Mouse (Mus musculus): Measurements from ENCODE around the gene Hoxb7. TPM values are rescaled to one million over a fixed set of nuclear protein-coding genes. Genes with fewer than 3 reads are reported as not detected.

Hoxb7 gene
- polyA plus RNA-seq, 1 experiment: 0.52 TPM

DNA sequence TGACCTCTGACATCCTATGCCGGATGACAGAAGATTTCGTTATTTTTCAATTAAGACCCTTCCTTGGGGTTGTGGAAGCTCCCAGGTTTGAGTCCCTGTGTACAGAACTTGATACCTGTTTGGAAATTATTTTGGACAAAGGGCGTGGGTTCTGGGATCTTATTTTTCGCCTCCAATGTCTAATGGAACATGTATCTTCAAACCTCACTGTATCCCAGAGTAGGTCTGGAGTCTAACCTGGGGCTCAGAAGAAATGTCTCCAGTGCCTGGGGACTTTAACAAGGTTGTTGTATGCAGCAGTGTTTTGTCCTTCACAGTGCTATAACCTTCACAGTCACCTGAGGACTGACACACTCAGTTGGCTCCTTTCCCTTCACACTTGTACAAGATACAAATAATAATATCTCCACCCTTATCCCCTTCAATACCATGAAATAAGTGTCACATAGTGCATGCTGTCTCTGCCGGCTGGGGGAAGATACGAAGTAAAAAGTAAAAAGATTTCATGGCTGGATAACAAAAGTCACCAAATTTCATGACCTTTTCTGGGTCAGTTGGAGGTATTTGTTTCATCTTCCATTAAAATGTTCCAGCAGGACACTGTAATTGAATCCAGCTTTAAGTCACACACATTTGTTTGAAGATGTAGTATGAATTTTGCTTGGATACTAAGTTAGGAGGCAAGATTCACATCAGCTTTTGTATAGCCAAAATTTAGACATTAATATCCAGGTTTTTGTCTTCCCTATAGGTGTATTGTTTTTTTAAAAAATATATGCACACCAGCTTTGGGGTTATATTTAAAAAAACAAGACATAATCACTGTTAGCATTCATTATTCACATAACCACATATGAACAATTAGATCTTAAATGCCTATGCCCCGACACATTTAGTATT lies 19.2 kb upstream of the Hoxb7 start:
- TF ChIP-seq CTCF (IDR thresholded peaks at IDR 0.05; ENCODE audit: insufficient read depth, low read length) (no peak), POLR2A (IDR thresholded peaks at IDR 0.05; ENCODE audit: borderline replicate concordance, extremely low read depth, low read depth, low read length) (no peak)
- peaks cover 3% of the 10 kb centered on the region; the same call in 1 of the 2 replicates for H3K4me1 ChIP-seq (ENCODE audit: control insufficient read depth, insufficient read depth, low read length)
- no peak for DNase-seq
- H3K4me3 ChIP-seq (replicated peaks; ENCODE audit: extremely low read depth, low read depth, low read length): no peak overlapping the region
- WGBS: 28% methylated on average over 7 of the region's 7 CpGs

DNA sequence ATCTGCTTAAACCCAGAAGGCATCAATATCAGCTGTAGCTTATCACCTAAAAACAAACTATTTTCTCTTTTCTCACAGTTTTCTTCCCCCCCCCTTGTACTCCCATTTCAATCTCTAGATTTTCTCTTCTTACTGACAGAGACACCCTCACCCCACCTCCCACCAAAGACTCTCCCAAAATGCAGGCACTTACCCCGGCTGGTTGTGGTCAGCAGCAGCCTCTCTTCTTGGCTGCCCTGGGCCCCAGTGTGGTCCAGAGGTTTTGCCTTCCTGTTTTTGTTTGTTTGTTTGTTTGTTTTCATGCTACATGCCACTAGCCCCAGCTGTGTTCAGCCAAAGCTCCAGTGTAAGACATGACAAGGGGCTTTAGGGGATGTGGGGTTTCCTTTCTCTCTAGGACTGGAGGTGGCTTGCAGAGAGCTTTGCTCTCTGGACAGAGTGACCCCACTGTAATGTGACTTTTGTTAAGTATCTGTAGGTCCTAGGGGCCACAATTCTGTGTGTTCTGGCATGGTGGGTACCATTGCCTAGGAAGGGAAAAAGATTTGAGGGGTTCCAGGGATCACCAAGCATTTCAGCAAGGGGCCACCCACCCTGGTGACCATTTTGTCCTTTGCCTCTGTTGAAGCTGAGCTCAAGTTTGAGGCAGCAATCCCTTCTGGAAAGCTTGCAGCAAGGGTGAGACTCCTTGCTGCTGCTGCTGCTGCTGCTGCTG lies 18.2 kb upstream of the Hoxb7 start:
- Histone ChIP-seq H3K4me3 (replicated peaks; ENCODE audit: extremely low read depth, low read depth, low read length) (no peak overlapping the region), H3K4me1 (ENCODE audit: control insufficient read depth, insufficient read depth, low read length) (peaks cover 3% of the 10 kb centered on the region; the same call in 1 of the 2 replicates)
- TF ChIP-seq CTCF (IDR thresholded peaks at IDR 0.05; ENCODE audit: insufficient read depth, low read length) (no peak), POLR2A (IDR thresholded peaks at IDR 0.05; ENCODE audit: borderline replicate concordance, extremely low read depth, low read depth, low read length) (no peak)
- no peak for DNase-seq
- WGBS: 12% methylated on average over 1 of the region's 1 CpGs

DNA sequence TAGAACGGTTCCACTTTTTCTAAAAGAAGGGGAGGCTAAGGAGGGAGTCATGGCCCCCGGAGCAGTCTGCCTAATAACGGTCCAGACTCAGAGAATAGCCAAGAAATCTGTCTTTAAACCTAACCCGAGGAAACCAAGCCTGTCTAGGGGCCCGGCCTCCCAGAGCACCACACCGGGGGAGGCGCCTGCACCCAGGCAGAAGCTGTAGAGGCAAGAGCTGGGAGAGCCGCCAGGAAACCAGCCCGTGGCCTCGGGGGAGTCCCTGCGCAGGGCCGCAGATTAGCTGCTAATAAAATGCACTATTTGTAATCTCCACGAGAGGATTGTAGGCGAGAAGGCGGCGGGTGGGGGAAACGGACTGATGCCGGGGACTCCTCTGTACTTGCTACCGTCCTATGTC lies 16.6 kb upstream of the Hoxb7 start:
- WGBS: 3% methylated on average over 19 of the region's 19 CpGs
- H3K4me1 ChIP-seq (ENCODE audit: control insufficient read depth, insufficient read depth, low read length): peaks cover 3% of the 10 kb centered on the region; the same call in 1 of the 2 replicates
- no peak overlapping the region for H3K4me3 ChIP-seq (replicated peaks; ENCODE audit: extremely low read depth, low read depth, low read length)
- TF ChIP-seq POLR2A (IDR thresholded peaks at IDR 0.05; ENCODE audit: borderline replicate concordance, extremely low read depth, low read depth, low read length) (no peak), CTCF (IDR thresholded peaks at IDR 0.05; ENCODE audit: insufficient read depth, low read length) (no peak)
- DNase-seq: no peak

DNA sequence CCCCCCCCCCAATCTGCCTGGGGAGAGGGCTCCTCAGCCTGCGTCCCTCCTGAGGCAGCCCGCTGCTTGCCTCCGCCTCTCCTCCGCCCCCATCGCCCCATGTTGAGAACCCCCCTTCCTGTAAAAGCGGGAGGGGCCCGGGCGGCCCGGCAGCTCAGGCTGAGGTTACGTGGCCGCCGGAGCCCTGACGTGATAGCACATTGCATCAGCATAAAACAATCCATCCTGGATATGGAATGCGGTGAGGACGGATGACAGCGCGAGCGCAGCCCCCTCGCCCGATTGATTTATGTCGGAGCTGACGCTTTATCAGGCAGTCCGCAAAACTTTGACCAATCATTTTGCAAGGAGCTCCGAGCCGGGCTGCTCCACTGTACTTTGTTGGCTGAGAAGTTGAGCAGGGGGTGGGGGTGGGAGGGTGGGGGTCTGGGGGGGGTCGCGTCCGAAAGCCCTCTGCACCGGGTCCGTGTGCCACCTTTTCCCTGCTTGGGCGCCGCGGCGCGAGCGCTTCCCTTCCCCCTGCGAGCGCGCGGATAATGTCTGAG lies 15.4 kb upstream of the Hoxb7 start, which contains the start of gene Hoxb9:
Gene Hoxb9, plus strand, starts transcription at position 462 of the 545 bp plus-strand sequence.
- TF ChIP-seq CTCF (IDR thresholded peaks at IDR 0.05; ENCODE audit: insufficient read depth, low read length) (no peak), POLR2A (IDR thresholded peaks at IDR 0.05; ENCODE audit: borderline replicate concordance, extremely low read depth, low read depth, low read length) (no peak)
- H3K4me1 ChIP-seq (ENCODE audit: control insufficient read depth, insufficient read depth, low read length): peaks cover 3% of the 10 kb centered on the region; the same call in 1 of the 2 replicates
- no peak for DNase-seq
- under 1% methylated on average over 39 of the region's 40 CpGs for WGBS
- no peak within 1 kb of the TSS for H3K4me3 ChIP-seq (replicated peaks; ENCODE audit: extremely low read depth, low read depth, low read length)

DNA sequence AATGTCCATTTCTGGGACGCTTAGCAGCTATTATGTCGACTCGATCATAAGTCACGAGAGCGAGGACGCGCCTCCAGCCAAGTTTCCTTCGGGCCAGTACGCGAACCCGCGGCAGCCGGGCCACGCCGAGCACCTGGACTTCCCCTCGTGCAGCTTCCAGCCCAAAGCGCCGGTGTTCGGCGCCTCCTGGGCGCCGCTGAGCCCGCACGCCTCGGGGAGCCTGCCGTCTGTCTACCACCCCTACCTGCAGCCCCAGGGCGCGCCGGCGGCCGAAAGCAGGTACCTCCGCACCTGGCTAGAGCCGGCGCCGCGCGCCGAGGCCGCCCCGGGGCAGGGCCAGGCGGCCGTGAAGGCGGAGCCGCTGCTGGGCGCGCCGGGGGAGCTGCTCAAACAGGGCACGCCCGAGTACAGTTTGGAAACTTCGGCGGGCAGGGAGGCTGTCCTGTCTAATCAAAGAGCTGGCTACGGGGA lies 14.8 kb upstream of the Hoxb7 start:
- no peak overlapping the region for H3K4me3 ChIP-seq (replicated peaks; ENCODE audit: extremely low read depth, low read depth, low read length)
- 1% methylated on average over 52 of the region's 52 CpGs for WGBS
- H3K4me1 ChIP-seq (ENCODE audit: control insufficient read depth, insufficient read depth, low read length): peaks cover 3% of the 10 kb centered on the region; the same call in 1 of the 2 replicates
- no peak for TF ChIP-seq CTCF (IDR thresholded peaks at IDR 0.05; ENCODE audit: insufficient read depth, low read length)
- no peak for TF ChIP-seq POLR2A (IDR thresholded peaks at IDR 0.05; ENCODE audit: borderline replicate concordance, extremely low read depth, low read depth, low read length)
- no peak for DNase-seq

DNA sequence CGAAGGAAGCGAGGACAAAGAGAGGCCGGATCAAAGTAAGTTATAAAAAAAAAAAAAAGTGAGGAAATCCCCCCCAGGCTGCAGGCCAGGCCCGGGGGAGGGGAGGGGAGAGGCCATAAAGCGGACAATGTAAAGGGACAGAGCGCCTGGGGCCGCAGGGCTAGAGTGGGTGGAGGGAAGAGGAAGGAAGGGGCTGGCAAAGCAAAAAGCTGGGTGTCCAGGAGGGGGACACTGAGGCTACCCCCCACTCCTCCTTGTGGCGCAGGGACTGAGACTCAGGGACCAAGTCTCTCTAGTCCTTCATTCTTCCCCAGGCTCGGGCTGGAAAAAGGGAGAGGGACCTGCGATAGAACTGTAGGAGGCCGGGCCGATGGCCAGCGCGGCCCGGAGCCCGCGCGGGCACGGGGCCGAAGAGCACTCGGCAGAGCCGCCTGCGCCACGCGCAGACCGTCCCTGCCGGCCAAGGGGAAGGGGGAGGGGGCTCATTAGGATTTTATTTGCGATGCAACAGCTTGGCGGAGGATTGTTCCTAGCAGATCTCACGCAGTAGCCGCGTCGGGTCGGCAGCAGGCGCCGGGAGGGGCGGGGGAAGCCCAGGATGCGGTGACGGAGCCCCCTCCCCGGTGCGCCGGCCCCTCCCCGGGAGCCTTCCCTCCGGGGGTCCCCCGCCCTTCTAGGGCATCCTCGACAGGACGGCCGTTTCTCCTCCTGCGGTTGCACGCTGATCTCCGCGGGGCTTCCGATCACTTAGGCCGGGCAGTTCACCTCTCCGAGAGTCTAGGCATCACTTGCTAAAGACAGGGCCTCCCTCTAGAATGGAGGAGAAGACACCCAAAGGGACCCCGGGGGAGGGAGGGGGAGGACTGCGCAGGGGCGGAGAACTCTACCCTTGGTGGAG lies 14.2 kb upstream of the Hoxb7 start:
- no peak for TF ChIP-seq POLR2A (IDR thresholded peaks at IDR 0.05; ENCODE audit: borderline replicate concordance, extremely low read depth, low read depth, low read length)
- TF ChIP-seq CTCF (IDR thresholded peaks at IDR 0.05; ENCODE audit: insufficient read depth, low read length): no peak
- DNase-seq: no peak
- Histone ChIP-seq H3K4me3 (replicated peaks; ENCODE audit: extremely low read depth, low read depth, low read length) (no peak overlapping the region), H3K4me1 (ENCODE audit: control insufficient read depth, insufficient read depth, low read length) (peaks cover 3% of the 10 kb centered on the region; the same call in 1 of the 2 replicates)
- WGBS: 4% methylated on average over 57 of the region's 58 CpGs

DNA sequence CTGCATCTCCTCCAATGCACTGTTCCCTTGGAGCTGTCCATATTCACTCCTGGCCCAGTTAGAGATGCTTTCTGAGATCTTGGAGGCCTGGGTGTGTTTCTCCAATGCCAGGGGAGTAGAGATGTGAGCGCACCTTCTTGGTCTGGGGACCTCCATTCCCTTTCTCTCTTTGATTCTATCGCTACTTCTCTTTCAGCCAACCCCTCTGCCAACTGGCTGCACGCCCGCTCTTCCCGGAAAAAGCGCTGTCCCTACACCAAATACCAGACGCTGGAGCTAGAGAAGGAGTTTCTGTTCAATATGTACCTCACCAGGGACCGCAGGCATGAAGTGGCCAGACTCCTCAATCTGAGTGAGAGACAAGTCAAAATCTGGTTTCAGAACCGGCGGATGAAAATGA lies 12.0 kb upstream of the Hoxb7 start:
- DNase-seq: no peak
- no peak overlapping the region for H3K4me3 ChIP-seq (replicated peaks; ENCODE audit: extremely low read depth, low read depth, low read length)
- WGBS: 18% methylated on average over 10 of the region's 10 CpGs
- no peak for TF ChIP-seq CTCF (IDR thresholded peaks at IDR 0.05; ENCODE audit: insufficient read depth, low read length)
- TF ChIP-seq POLR2A (IDR thresholded peaks at IDR 0.05; ENCODE audit: borderline replicate concordance, extremely low read depth, low read depth, low read length): no peak
- peaks cover 3% of the 10 kb centered on the region; the same call in 1 of the 2 replicates for H3K4me1 ChIP-seq (ENCODE audit: control insufficient read depth, insufficient read depth, low read length)

DNA sequence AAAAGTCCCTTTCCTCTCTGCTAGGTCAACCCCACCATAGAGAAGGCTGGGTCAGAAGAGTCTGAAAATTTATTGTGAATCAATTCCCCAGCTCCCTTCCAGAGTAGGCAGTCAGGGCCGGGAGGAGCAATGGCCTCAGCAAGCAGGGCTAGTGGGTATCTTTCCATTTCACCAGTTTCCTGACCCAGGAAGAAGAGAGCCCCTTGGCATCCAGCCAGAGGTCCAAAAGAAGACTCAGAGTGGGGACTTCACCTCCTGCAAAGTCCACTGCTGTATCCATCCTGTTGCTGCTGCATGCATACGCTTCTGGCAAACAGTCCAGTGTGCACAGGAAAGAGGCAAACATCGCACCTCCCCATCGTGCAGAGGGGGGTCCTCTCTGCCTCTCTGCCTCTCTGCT lies 10.5 kb upstream of the Hoxb7 start:
- Histone ChIP-seq H3K4me1 (ENCODE audit: control insufficient read depth, insufficient read depth, low read length) (peaks cover 3% of the 10 kb centered on the region; the same call in 1 of the 2 replicates), H3K4me3 (replicated peaks; ENCODE audit: extremely low read depth, low read depth, low read length) (no peak overlapping the region)
- WGBS: 9% methylated on average over 4 of the region's 4 CpGs
- TF ChIP-seq CTCF (IDR thresholded peaks at IDR 0.05; ENCODE audit: insufficient read depth, low read length): no peak
- no peak for TF ChIP-seq POLR2A (IDR thresholded peaks at IDR 0.05; ENCODE audit: borderline replicate concordance, extremely low read depth, low read depth, low read length)
- no peak for DNase-seq

All from lung, adult 2 months (tissue).